Mouse (Mus musculus): ENCODE measurements around the gene Inmt.
A peak's percentile ranks its signal among the peaks of the same experiment; 100 is the strongest.

Inmt gene

DNA sequence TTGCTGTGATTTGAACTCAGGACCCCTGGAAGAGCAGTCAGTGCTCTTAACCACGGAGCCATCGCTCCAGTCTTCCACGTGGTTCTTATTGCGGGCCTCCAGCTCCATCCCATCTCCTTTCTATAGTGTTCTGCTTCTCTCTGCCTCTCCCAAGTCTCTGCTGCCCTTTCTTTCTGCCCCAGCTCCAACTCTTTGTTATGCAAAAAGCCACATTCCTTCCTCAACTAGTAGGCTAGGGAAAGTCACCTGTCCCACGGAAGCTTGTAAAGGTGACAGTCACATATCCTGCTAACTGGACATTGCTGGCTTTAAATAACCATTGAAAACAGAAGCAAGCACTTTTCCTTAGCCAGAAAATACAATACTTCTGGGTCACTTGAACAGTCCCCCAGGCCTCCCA lies 5.0 kb downstream of the Inmt start:
- DNase-seq (ENCODE audit: low spot score in 2 of 2), result no peak

DNA sequence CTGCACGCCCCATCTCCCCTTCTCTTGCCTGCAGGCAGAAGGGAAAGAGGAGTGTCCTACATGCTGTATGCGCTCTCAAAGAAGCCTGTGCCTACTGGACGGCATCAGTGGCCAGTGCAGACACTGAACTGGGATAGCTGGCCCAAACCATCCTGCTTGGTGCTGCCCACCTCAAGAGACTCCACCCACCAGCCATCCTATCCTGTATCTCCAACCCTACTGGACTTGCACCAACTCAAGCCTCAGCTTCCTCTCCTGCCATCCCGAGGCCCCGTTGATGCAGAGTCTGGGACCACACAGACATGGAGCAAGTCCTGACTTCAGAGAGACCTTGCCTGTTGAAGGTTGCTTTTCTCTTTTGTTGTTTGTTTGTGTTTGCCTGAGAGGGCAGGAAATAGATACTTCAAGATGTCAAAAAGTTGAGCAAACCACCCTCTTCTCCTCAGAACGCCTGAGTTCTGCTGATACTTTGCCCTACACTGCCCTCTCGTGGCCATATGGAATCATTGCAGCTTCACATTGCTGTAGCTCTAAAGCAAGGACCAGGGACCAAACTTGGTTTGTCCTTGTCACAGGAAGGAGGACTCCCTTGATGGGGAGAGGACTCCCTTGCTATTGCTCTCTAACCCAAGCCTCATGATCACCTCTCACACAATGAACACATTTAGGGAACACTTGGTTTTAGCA lies 7.9 kb downstream of the Inmt start:
- DNase-seq (ENCODE audit: low spot score in 2 of 2), result peak; percentile 26 to 54

DNA sequence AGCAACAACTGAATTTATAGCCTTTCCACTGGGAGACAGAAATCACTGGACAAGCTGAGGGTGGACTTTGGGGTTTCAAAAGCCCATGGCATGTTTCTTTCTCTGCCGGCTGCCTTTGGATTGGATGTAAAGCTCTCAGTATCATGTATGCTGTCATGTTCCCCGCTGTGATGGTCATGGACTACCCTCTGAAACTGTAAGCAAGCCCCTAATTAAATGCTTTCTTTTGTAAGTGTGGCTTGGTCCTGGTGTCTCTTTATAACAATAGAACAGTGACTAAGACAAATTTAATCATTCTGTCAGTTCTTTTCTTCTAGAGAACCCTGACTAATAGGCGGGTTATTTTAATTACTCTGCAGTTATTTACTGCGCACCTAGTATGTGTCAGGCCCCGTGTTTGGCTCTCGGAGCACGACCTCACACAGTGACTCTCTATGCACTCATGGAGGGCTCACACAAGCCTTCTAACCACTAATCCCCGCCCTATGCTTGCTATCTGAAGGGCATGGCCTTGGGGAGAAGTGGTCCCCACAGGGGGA lies 11.7 kb downstream of the Inmt start:
- DNase-seq (ENCODE audit: low spot score in 2 of 2), result no peak

DNA sequence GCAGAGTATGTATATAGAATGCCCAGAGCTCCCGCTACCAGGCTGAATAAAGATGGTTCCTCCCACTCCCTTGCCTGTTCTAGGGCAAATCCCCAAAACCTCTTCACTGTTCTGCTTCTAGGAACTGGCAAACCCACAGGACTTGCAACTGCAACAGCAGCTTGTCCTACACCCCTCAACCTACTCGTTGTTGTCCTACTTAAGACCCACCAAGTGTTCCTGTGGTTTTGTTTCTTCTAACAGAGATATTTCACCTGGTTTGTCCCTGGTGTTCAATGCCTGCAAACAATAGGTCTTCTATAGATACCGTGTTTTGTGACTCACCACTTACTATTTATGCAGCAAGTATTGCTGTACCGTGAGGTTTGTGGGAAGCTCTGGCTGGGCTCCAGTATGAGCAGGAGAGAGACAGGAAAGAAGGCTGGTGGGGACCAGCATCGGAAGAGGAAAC lies 13.5 kb downstream of the Inmt start:
- DNase-seq (ENCODE audit: low spot score in 2 of 2), result peak; percentile 62 to 78

DNA sequence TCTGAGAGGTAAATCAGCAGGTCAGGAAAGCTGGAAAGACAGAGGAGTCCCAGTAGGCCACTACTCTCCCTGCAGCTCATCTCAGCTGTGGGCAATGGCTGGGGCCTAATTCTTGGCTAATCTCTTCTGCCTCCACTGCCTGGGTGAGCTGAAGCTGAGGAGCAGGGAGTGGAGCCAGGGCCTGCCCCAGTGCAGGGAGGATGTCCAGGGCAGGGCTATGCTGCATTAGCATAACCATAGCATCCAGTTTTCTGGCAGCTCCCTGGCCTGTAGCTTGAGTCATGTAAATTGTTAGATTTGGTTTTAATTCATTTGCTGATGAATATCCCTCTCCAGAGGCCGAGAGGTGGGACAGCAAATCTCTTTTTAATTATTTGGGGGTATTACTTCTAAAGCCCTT lies 15.6 kb downstream of the Inmt start:
- DNase-seq (ENCODE audit: low spot score in 2 of 2), result no peak

DNA sequence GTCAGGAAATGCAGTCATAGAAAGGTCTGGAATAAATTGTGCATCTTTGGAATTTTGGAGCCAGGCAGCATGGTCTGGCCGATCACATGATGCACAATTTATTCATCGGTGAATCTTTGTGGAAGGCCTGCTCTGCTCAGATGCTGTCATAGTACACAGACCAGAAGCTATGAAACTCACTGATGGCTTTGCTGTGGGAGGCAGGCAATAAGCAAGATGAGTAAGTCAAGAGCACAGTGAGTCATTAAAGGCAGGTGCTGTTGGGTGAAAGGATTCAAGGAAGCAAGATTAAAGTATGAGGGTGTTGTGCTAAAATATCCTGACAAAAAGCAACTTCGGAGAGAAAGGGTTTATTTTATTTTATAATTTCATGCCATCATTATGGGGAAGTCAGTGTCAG lies 22.6 kb downstream of the Inmt start:
- DNase-seq (ENCODE audit: low spot score in 2 of 2), result peak in 1 of 2 experiments; percentile 16

DNA sequence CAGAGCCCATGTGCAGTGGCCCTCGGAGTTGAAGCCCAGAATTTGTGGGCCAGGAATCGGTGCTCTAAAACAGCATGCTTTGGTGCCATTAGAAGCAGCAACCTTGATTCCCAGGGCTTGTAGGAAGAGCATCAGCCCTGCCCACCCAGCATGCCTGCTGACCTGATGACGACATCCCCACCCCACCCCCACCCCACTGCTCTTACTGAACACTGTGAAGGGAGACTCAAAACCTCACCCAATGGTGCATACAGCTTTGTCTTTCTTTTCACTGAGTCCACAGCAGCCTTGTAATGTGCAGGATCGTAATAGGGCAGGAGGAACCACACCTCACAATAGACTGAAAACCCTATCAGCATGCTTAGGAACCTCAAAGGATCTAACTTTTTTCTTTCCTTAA lies 28.7 kb downstream of the Inmt start:
- DNase-seq (ENCODE audit: low spot score in 2 of 2), result no peak

DNA sequence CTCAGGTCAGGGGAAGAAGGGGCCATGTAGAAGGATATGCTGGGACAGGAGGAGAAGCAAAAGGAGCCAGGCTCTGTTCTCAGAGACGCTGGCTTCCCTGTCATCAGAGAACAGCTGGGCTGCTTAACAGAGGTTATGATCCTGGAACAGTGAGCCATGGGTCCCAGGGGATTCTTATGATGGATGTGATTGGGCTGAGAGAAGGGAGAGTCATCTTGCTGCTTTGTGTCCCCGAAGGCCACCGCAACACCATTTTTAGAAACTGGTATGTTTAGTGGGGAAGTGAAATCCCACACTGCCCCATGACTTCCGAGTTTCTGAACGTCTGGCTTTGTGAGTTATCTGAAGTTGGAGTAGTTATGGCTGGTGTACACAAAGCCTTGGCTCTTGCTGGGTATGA lies 29.6 kb downstream of the Inmt start:
- DNase-seq (ENCODE audit: low spot score in 2 of 2), result no peak

DNA sequence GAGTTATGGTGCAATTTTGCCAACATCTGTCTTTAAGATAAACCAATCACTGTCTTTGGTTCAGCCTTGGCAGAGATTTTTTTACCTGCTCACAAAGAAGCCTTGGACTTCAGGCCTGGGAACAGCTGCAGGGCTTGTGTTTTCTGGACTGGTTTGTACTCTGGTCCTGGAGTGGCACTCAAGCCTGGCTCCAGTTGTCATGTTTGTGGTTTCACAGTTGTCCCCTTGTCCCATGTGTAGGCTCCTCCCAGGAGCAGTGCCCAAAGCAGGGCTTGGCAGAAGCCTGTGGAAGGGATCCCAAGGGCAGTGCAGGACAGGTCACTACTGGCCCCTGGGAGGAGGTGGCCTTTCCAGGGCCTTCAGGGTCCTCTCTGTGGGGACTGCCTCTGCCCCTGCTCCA lies 36.5 kb downstream of the Inmt start:
- no peak for DNase-seq (ENCODE audit: low spot score in 2 of 2)

DNA sequence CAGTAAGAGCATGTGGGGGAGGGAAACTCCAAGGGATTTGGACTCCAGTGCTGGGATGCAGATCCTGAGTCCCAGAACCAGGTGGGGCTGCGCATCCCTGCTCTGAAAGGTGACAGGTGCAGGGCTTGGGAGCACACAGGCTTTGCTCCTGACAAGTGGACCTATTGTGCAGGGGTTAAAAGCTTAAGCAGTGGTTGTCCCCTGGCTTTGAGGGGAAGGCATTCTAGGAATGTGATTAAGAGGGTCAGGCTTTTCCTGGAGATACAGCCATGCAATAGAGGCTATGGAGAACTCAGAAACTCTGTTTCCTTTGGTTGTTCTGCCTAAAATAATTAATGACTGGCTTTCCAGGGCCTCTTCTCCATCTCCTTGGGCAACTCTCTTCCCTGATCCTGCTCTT lies 41.4 kb downstream of the Inmt start:
- DNase-seq (ENCODE audit: low spot score in 2 of 2), result no peak

DNA sequence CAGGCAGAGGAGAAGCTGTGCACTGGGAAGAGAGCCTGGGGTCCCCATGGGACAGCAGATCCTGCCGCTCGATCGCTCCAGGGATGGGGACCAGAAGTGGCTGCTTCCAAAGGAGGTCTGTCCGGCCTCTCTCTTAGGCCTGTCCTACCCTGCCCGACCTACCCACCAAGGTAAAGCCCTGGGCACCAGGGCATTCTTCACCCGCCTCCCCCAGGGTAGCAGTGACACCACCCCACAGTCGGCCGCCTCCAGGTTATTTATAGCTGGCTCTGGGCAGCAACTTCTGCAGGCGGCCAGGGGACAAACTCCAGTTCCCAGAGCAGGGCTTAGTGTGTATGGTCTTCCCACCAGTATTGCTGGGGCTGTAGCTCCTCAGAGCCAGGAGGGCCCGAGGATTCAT lies 42.0 kb downstream of the Inmt start, which contains the start of gene Crhr2:
Gene Crhr2, minus strand, starts transcription at position 223 of the 400 bp plus-strand sequence.
- no peak for DNase-seq (ENCODE audit: low spot score in 2 of 2)

DNA sequence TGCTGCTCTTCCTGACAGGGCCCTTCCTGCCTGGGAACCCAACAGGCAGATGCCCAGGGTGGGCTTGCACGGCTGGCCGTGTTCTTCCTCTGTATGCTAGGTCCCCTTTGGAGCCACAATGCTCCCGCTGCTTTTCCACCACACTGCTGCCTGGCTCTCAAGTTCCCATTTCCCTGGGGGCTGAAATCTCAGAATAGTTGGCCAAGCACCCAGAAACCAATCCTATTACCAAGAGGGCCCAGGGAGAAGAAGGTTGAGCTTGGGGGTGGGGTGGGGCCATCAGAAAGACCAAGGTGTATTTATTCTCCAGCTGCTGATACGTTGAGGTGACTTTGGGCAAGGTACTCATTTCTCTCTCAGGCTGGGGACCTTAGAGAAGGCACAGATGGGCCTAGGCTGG lies 43.5 kb downstream of the Inmt start:
- no peak for DNase-seq (ENCODE audit: low spot score in 2 of 2)

DNA sequence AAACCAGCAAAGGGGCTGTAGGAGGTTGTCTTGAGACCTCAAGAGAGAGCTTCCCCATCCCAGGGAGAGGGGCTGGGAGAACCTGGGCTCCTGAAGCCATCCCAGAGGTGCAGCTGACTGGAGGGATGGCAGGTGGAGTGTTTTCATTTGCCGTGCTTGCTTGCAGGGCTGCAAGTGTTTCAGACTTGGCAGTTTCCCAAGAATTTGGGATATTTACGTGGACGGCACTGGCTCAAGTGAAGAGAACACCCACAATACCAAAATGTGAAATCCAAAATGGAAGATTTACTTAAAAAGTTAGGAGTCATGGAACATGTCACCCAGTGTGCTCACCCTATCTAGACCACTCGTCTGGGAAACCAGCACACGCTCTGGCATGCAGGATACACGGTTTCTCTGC lies 44.2 kb downstream of the Inmt start:
- no peak for DNase-seq (ENCODE audit: low spot score in 2 of 2)

DNA sequence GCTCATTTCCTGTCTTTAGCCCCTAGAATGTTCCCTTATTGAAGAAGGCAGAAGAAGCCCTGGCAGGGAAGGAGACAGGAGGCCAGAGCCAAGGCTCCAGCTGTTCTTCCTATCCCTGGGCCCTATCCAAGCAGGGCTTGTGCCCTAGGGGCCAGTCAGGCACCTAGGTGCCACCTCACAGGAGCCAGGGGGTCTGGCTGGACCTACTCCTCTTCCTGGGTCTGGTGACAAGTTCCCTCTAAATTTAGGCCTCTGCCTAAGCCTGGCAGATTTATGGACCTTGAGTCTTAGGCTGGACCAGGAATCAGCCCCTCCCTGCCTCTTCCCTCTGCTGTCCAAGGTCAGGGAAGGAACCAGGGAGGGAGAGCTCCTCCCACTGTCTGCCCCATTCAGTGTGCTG lies 46.5 kb downstream of the Inmt start:
- DNase-seq (ENCODE audit: low spot score in 2 of 2), result no peak

DNA sequence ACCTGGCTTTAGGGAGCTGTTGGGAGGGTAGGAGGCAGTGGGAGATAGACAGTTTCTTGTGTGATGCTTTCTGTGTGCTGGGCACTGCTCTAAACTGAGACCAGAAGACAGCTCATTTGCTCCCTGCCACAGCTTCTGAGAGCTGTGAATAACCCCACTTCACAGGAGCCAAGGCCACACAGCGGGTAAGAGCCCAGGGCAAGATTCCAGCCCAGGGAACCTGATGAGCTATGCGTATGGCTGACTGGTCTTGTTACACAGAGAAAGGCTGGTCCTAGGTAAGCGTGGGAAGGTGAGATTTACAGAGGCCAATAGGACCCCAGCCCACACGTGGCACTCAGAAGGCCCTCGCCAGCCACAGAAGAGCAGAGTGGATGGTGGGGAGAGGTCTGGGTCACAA lies 48.3 kb downstream of the Inmt start:
- DNase-seq (ENCODE audit: low spot score in 2 of 2), result no peak

DNA sequence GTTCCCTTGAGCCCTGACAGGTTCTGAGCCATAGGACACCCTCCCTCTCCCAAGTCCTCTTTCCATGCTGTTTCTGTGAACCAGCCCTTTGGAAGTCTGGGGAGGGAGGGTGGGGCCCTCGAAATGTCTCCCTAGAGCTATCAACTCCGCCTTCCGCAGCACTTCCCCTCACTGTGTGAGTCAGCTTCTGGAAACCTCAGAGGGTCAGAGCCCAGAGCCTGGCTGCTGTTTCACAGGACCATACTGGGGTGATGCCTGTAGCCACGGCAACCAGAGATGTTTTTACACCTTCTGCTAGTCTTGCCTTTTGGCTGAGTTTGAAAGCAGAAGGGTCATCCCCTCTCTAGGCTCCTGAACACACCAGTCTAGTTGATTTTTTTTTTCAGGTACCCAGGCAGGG lies 51.8 kb downstream of the Inmt start:
- no peak for DNase-seq (ENCODE audit: low spot score in 2 of 2)

All from right cerebral cortex, postnatal 36 days (tissue).